Mouse (Mus musculus) midbrain, embryonic 13.5 days (tissue): ENCODE results near the gene Akr1b8. TPM values are rescaled to one million over a fixed set of nuclear protein-coding genes. Genes with fewer than 3 reads are reported as not detected.

Experiments used
- ATAC-seq: fragments of 200-750 bp; cut with Nextera tagmentation; 2 replicates; pipeline ENCODE4 v1.8.0; 2017; ENCODE audit warnings: mild to moderate bottlenecking, moderate TSS enrichment, moderate library complexity
- H3K27ac ChIP-seq: fragments of 300-500 bp; sonication (generic); 2 replicates; pipeline ENCODE4 v1.5.1; 2015; ENCODE audit warnings: inconsistent platforms, mild to moderate bottlenecking, moderate library complexity
- H3K27me3 ChIP-seq: fragments of 300-500 bp; sonication (generic); 2 replicates; pipeline ENCODE4 v1.6.1; 2015; ENCODE audit warnings: mild to moderate bottlenecking, inconsistent platforms
- H3K36me3 ChIP-seq: fragments of 300-500 bp; sonication (generic); 2 replicates; pipeline ENCODE4 v1.6.1; 2015; ENCODE audit warnings: mild to moderate bottlenecking, inconsistent platforms
- H3K4me1 ChIP-seq: fragments of 300-500 bp; sonication (generic); replicated peaks from 2 replicates; pipeline ENCODE4 v1.6.1; 2015; ENCODE audit warnings: inconsistent platforms
- H3K4me2 ChIP-seq: fragments of 300-500 bp; sonication (generic); replicated peaks from 2 replicates; pipeline ENCODE4 v1.6.1; 2015; ENCODE audit warnings: moderate library complexity, mild to moderate bottlenecking, inconsistent platforms
- H3K4me3 ChIP-seq: fragments of 300-500 bp; sonication (generic); replicated peaks from 2 replicates; pipeline ENCODE4 v1.5.1; 2015; ENCODE audit warnings: mild to moderate bottlenecking, inconsistent platforms
- H3K9ac ChIP-seq: fragments of 300-500 bp; sonication (generic); replicated peaks from 2 replicates; pipeline ENCODE4 v1.6.1; 2015; ENCODE audit warnings: mild to moderate bottlenecking, inconsistent platforms
- H3K9me3 ChIP-seq: fragments of 300-500 bp; sonication (generic); 2 replicates; pipeline ENCODE4 v1.6.1; 2016; ENCODE audit warnings: mild to moderate bottlenecking, inconsistent platforms
- WGBS: fragments of 180-500 bp; shearing (Covaris S2); methylation state at CpG from one replicate; pipeline ENCODE4 v1.1.7; 2015; 5-methylcytosine and 5-hydroxymethylcytosine counted together
- polyA plus RNA-seq: library from polyadenylated mRNA; unstranded; fragments of >200 nt; fragmentation: Nextera tagmentation; extraction: Ambion mirVana; gene quantifications from 2 replicates; pipeline ENCODE4 v1.2.1, GENCODE M21; 2015

Akr1b8 gene
- polyA plus RNA-seq, 1 experiment from 2014 or later: 6.8 TPM

GRCm38 (mm10) chr6:34416521-34416920 is 62.6 kb downstream of the Akr1b8 start:
- Histone ChIP-seq H3K27ac (no peak overlapping the region), H3K27me3 (no peaks in the 10 kb centered on the region), H3K4me1 (no peaks in the 10 kb centered on the region), H3K36me3 (no peaks in the 10 kb centered on the region), H3K4me2 (no peak overlapping the region), H3K4me3 (no peak overlapping the region), H3K9ac (no peak overlapping the region), H3K9me3 (no peaks in the 10 kb centered on the region)
- no peak for ATAC-seq
- 95% methylated on average over 2 of the region's 2 CpGs for WGBS

Other genes with a start within 250 kb of the Akr1b8 start
- 39.3 and 42.3 TPM in 2 replicates for gene Slc35b4, start 177.0 kb upstream of the Akr1b8 start, polyA plus RNA-seq
- 103 and 107 TPM in 2 replicates for gene Akr1b3, start 36.6 kb upstream of the Akr1b8 start, polyA plus RNA-seq
- gene Akr1b10, start 30.1 kb downstream of the Akr1b8 start, polyA plus RNA-seq: 8.1 and 8.4 TPM in 2 replicates
- not detected in 2 replicates for gene Akr1b7, start 58.2 kb downstream of the Akr1b8 start, polyA plus RNA-seq
- gene Bpgm, start 122.1 kb downstream of the Akr1b8 start, polyA plus RNA-seq: 93.7 and 101 TPM in 2 replicates
- 78.9 and 83.7 TPM in 2 replicates for gene Cald1, start 244.4 kb downstream of the Akr1b8 start, polyA plus RNA-seq